Mouse (Mus musculus) heart, postnatal 0 days (tissue): ENCODE results near the gene Exoc4. TPM values are rescaled to one million over a fixed set of nuclear protein-coding genes. Genes with fewer than 3 reads are reported as not detected.
A peak's percentile ranks its signal among the peaks of the same experiment; 100 is the strongest.

Source experiments
- ATAC-seq: fragments of 200-750 bp; cut with Nextera tagmentation; 2 replicates; pipeline ENCODE4 v1.8.0; 2017; ENCODE audit warnings: low read depth, moderate number of reproducible peaks, moderate library complexity; ENCODE audit not compliant: insufficient read depth
- DNase-seq: peaks from one replicate; pipeline ENCODE4 v3.0.0-alpha.2; 2016; ENCODE audit warnings: low spot score
- H3K27ac ChIP-seq: fragments of 300-500 bp; sonication (generic); 2 replicates; pipeline ENCODE4 v1.5.1; 2014; ENCODE audit warnings: low read depth, mild to moderate bottlenecking
- H3K27me3 ChIP-seq: fragments of 300-500 bp; sonication (generic); 2 replicates; pipeline ENCODE4 v1.6.1; 2014; ENCODE audit warnings: low read length, mixed read lengths; ENCODE audit not compliant: control insufficient read depth, insufficient read depth
- H3K36me3 ChIP-seq: fragments of 300-500 bp; sonication (generic); replicated peaks from 2 replicates; pipeline ENCODE4 v1.6.1; 2014; ENCODE audit warnings: low read length, mixed read lengths; ENCODE audit not compliant: control insufficient read depth, insufficient read depth
- H3K4me1 ChIP-seq: fragments of 300-500 bp; sonication (generic); 2 replicates; pipeline ENCODE4 v1.6.1; 2014; ENCODE audit warnings: antibody characterized with exemption; ENCODE audit not compliant: control insufficient read depth, insufficient read depth
- H3K4me2 ChIP-seq: fragments of 300-500 bp; sonication (generic); 2 replicates; pipeline ENCODE4 v1.6.1; 2014; ENCODE audit warnings: low read depth, mild to moderate bottlenecking, low read length, moderate library complexity
- H3K4me3 ChIP-seq: fragments of 300-500 bp; sonication (generic); 2 replicates; pipeline ENCODE4 v1.5.1; 2014; ENCODE audit warnings: low read depth, low read length
- H3K9ac ChIP-seq: fragments of 300-500 bp; sonication (generic); replicated peaks from 2 replicates; pipeline ENCODE4 v1.6.1; 2014; ENCODE audit warnings: low read depth, low read length, mixed read lengths
- H3K9me3 ChIP-seq: fragments of 300-500 bp; sonication (generic); replicated peaks from 2 replicates; pipeline ENCODE4 v1.6.1; 2016; ENCODE audit warnings: low read length; ENCODE audit not compliant: control insufficient read depth
- CTCF ChIP-seq: IDR thresholded peaks from 2 replicates; pipeline ENCODE4 v1.5.1; 2016; ENCODE audit warnings: antibody characterized with exemption, control low read depth, low read depth
- EP300 ChIP-seq: IDR thresholded peaks from 2 replicates; pipeline ENCODE4 v1.6.1; 2016; ENCODE audit warnings: antibody characterized with exemption, low read depth
- WGBS: fragments of 180-500 bp; shearing (Covaris S2); extraction: QIAGEN DNeasy Blood & Tissue Kit; methylation state at CpG from one replicate; pipeline ENCODE4 v1.1.7; 2014; 5-methylcytosine and 5-hydroxymethylcytosine counted together
- polyA plus RNA-seq: library from polyadenylated mRNA; unstranded; fragments of >200 nt; fragmentation: Nextera tagmentation; extraction: Ambion mirVana; gene quantifications from 2 replicates; pipeline ENCODE4 v1.2.1, GENCODE M21; 2015
- total RNA-seq: library from RNA; depleted of rRNA; stranded (reverse); fragments of >200 nt; gene quantifications from 2 replicates; pipeline ENCODE4 v1.2.3, GENCODE M21; 2014; ENCODE audit warnings: low replicate concordance

Gene Exoc4
- total and polyA plus RNA-seq, 2 experiments from 2014 or later = 15.8 to 54.6 TPM

DNA sequence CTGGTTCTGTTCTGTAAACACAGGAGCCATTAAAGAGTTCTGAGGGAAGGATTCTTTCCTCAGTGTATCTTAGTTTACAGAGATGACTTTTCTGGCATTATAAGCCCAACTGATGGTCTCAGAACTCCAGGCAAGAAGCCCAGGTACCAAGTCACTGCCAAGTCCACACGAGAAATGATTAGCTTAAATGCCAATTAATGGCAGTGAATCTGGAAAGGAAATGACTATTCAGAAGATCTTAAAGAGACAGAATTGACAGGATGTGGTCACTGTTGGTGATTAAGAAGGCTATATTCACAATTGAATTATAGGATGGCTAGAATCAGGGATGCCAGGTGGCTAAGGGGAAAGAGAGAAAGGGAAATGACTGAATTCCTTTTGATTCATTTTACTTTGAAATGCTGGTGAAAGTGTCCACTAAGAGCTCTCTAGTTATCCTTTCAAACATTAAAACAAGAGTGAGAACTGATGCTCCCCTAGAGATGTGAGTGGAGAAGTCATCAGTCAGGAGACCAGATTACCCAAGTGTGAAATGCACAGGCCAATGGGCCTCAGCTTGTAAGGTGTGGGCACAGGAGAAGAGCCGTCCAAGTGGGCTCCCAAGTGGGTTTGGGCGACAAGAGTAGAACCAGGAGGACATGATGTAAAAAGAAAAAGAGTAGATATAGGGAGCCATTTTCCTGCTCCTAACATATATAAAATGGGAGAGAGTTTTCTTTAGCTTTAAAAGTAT is 587.3 kb downstream of the Exoc4 start:
- Histone ChIP-seq H3K36me3 (no peaks in the 10 kb centered on the region), H3K4me1 (no peaks in the 10 kb centered on the region), H3K9me3 (no peaks in the 10 kb centered on the region), H3K9ac (no peak overlapping the region), H3K4me3 (no peak overlapping the region), H3K27me3 (no peaks in the 10 kb centered on the region), H3K27ac (no peak overlapping the region), H3K4me2 (no peak overlapping the region)
- TF ChIP-seq EP300 = no peak
- TF ChIP-seq CTCF = no peak
- ATAC-seq = no peak
- 79% methylated on average over 3 of the region's 3 CpGs for WGBS
- DNase-seq = no peak

DNA sequence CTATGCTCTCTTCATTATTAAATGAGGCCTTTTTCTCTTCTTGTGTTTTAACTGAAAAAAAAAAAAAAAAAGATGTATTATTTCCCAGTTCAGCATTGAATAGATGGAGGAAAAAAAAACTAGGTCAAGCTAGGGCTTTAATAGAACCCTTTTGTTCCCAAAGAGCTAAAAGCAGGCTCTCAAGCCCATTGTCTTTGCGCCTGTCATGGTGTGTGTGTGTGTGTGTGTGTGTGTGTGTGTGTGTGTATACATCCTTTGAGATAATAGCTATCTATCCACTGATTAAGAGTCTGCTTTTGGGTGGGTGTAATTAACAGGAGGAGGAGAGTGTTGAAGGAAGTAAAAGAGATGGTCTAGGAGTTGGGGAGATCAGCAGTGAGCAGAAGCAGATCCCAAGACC is 594.0 kb downstream of the Exoc4 start:
- WGBS = 56% methylated on average over 1 of the region's 1 CpGs
- TF ChIP-seq CTCF = no peak
- no peak for TF ChIP-seq EP300
- no peak overlapping the region for H3K9ac ChIP-seq
- no peak for ATAC-seq
- H3K4me1 ChIP-seq = peaks cover 4% of the 10 kb centered on the region; the same call in 1 of the 2 replicates
- H3K4me2 ChIP-seq = no peak overlapping the region
- no peak overlapping the region for H3K4me3 ChIP-seq
- no peak overlapping the region for H3K27ac ChIP-seq
- no peaks in the 10 kb centered on the region for H3K36me3 ChIP-seq
- no peak for DNase-seq
- no peaks in the 10 kb centered on the region for H3K27me3 ChIP-seq
- no peaks in the 10 kb centered on the region for H3K9me3 ChIP-seq

DNA sequence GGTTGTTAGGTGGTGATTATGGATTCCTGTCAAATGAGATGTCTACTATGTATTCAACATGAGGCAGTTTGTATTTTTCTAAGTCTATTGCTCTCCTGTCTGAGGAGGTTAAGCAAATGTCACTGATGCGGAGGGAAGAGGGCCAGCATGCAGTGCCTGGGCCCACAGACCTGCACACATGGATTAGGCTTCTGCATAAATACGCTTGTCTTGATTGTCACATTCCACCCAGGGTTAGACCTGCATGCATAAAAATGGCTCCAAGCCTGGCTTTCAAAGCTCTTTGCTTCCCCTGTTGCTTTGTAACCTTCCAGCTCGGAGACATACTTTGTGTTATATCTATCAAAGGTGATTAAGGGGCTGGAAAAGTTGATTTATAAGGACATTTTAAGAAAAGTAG is 610.2 kb downstream of the Exoc4 start:
- DNase-seq (no peak), ATAC-seq (no peak)
- H3K36me3 ChIP-seq = no peaks in the 10 kb centered on the region
- no peak overlapping the region for H3K4me2 ChIP-seq
- H3K4me1 ChIP-seq = peaks cover 14% of the 10 kb centered on the region
- H3K4me3 ChIP-seq = no peak overlapping the region
- TF ChIP-seq EP300 (no peak), CTCF (no peak)
- no peaks in the 10 kb centered on the region for H3K27me3 ChIP-seq
- H3K9ac ChIP-seq = no peak overlapping the region
- WGBS = 73% methylated on average over 3 of the region's 3 CpGs
- 0 out of 2 replicates have a peak overlapping the region, but pooled peaks have one; percentile 15 for H3K27ac ChIP-seq
- H3K9me3 ChIP-seq = no peaks in the 10 kb centered on the region

DNA sequence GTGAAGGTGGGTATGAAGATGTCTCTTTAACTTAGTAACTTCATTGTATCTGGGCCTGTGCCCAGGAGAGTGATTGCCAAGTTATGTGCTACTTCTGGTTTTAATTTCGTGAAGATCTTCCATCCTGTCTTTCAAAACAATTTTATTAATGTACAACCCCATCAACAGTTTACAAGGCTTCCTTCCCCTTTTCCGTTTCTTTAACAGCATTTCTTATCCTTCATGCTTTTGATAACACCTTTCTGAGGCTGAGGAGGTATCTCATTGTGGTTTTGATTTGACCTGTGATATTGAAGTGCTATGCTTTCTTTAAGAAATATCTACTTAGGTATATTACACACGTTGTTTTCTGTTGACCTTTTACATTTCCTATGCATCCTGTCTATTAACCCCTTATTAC is 616.9 kb downstream of the Exoc4 start:
- Histone ChIP-seq H3K4me2 (no peak overlapping the region), H3K27me3 (no peaks in the 10 kb centered on the region), H3K36me3 (no peaks in the 10 kb centered on the region), H3K4me1 (peaks cover 20% of the 10 kb centered on the region), H3K4me3 (no peak overlapping the region), H3K9me3 (no peaks in the 10 kb centered on the region), H3K27ac (no peak overlapping the region), H3K9ac (no peak overlapping the region)
- TF ChIP-seq CTCF (no peak), EP300 (no peak)
- ATAC-seq = no peak
- 38% methylated on average over 3 of the region's 3 CpGs for WGBS
- no peak for DNase-seq

DNA sequence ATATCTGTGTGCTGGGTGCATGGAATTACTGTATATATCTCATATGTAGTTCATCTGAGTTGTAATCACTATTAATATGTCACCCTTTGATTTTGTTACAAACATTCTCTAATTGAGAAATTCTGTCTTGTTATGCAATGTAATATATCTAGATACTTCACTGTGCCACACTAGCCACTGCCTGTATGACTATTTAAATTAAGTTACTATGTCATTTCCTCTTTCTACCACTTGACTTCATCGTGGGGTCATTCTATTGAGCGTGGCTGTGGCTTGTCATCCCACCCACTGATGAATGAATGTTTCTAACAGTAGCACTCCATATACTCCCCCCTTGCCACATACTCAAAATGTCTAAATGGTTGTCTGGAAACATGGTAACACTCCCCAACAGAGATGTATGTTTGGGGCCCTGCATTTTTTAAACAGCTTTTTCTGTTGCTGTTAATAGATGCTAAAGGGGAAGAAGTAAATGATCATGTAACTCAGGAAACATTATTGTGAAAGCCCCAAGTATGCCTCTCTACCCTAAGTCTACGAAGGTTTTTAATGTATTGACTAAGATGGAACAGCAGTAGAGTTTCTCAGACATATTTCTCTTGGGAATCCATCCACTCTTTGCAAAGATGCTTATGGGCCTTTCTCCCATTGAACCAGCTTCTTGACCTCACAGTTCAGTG is 618.2 kb downstream of the Exoc4 start:
- Histone ChIP-seq H3K36me3 (no peaks in the 10 kb centered on the region), H3K4me2 (no peak overlapping the region), H3K27ac (no peak overlapping the region), H3K9me3 (no peaks in the 10 kb centered on the region), H3K4me1 (peaks cover 31% of the 10 kb centered on the region), H3K27me3 (no peaks in the 10 kb centered on the region), H3K9ac (no peak overlapping the region), H3K4me3 (no peak overlapping the region)
- ATAC-seq (no peak), DNase-seq (no peak)
- TF ChIP-seq EP300 (no peak), CTCF (no peak)
- 80% methylated on average over 3 of the region's 3 CpGs for WGBS
